Mouse (Mus musculus): ENCODE measurements around the gene Foxp2. TPM values are rescaled to one million over a fixed set of nuclear protein-coding genes. Genes with fewer than 3 reads are reported as not detected.

Foxp2 gene
- total RNA-seq, 2 experiments from 2014 or later: 9.9 to 15.2 TPM

DNA sequence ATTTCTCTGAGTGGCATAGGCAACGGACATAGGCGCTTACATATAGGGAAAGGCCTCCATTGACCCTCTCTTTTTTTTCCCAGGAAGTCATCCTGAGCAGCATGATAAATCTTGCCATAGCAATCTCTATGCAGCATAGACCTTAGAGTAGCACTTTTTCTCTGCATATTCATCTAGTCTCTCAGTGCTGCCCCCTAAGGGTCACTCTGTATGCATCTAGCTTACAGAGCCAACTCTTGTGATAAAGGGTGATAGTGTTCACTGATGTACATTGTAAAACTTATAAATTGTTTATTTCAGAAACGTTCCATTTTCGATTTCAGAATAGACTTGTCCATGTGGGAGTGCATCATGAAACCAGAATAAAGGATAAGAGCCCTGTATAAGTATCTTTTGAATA, 454.7 kb downstream of the Foxp2 start:
- DNase-seq (ENCODE audit: low spot score in 2 of 2): no peak

DNA sequence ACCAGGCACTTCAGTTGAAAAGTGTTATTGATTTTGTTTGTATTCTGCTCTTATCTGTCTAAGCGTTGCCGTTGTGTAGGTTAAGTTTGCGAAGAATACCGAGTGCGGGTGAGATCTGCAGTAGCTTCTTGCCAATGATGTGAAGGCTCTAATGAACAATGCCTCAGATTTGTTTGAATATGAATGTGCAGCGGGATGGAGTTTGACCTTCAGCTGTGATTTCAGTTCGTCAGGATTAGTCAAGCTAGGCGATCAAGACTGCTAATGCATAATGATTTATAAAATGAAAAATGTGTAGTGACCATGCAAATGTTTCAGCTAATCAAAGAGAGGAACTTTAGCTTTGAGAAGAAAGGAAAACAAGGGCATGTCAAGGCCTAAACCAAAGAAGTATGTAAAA, 469.1 kb downstream of the Foxp2 start:
- DNase-seq (ENCODE audit: low spot score in 2 of 2): no peak

DNA sequence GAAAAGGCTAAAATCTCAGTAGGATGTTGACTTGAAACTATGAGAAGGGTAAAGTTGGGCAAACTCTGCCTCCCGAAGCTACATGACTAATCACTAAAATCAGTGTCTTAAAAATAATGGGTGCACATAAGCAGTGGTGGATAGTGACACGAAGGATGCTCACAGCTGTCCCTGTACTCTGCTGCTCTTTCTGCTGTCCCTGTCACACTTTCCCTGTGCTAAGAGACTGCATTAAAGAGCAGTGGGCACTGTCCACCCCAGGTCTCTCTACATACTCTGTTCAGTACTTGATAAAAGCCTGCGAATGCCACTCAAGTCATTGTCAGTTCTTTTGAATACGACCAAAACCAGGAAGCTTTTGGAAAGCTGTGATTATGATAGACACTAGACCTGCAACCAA, 469.7 kb downstream of the Foxp2 start:
- DNase-seq (ENCODE audit: low spot score in 2 of 2): no peak

DNA sequence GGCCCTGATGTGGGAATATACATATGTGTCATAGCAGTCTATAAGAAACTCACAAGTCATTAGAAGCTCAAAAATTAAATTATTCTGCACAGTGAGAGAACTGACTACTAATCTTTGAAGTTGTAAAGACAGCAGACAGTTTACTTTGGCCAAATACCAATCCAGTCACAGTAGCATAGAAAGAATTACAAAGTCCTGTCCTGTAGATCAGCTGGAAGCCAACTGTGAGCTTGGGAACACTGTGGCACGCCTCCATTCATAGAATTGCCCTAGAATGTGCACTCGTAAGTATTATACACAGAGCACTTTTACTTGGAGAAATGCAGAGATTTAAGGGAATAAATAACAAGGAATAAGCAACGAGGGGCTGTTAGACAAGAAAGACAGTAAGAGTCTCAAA, 472.5 kb downstream of the Foxp2 start:
- DNase-seq (ENCODE audit: low spot score in 2 of 2): no peak

DNA sequence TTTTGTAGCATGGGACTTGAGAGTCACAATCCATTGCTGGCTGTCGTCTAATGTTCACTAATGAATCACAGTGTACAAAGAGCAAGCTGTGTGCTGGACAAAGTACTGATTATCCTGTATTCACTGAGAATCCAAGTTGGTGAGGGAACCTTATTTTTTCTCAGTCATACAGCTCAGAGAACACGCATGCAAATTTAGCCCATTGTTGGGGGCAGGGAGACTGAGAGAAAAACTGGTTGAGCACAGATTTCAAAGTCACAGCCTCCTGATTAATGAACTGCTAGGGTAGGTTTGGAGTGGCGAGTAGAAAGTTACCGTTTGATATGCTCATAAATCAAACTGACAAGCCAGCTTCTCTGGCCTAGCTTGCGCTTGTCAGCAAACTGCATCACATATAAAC, 477.1 kb downstream of the Foxp2 start:
- no peak for DNase-seq (ENCODE audit: low spot score in 2 of 2)

DNA sequence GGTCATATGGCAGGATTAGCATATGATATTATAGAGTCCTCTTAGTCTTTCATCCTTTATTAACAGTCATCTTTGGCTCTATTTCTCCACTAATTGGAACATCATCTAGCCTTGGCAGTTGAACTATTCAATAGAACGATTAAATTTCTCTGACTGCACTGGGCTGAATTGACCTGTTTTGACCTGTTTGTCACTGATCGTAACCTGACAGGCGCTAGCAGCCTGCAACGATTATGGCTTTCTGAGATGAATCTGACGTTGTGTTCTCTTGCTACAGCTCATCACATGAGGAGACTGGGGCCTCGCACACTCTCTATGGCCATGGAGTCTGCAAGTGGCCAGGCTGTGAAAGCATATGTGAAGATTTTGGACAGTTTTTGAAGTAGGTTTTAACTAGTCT, 495.3 kb downstream of the Foxp2 start:
- no peak for DNase-seq (ENCODE audit: low spot score in 2 of 2)

DNA sequence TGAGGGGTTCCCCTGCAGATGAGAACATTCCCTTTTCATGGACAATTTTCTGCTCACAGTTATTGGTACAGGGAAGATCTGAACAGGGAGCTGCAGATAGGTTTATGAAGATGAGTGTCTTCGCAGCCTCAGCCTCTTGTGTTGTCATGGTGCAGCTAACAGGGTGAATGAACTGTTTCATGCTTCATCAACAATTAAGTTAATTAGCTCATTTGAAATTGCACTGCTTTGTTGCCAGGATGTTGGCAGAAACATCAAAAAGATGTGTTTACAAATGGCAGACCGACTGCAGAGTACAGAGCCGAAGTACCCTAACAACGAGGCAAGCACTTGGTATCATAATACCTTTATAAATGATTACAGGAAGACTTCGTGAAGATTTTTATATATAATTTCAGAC, 496.3 kb downstream of the Foxp2 start:
- no peak for DNase-seq (ENCODE audit: low spot score in 2 of 2)

DNA sequence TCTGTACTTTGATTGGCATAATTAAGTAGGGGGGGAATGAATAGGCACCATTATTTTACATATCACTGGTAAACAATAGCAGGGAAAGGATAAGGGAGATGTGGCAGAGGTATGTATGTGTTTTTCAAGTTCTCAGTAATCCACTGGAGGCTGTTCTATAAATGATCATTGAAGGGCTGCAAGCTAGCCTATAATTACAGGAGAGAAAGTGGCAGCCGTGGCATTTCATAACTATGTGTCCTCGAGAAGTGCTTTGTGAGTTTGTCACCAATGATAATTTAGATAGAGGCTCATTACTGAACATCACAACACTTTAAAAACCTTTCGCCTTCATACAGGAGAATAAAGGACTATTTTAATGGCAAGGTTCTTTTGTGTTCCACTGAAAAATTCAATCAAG, 500.0 kb downstream of the Foxp2 start:
- no peak for DNase-seq (ENCODE audit: low spot score in 2 of 2)

DNA sequence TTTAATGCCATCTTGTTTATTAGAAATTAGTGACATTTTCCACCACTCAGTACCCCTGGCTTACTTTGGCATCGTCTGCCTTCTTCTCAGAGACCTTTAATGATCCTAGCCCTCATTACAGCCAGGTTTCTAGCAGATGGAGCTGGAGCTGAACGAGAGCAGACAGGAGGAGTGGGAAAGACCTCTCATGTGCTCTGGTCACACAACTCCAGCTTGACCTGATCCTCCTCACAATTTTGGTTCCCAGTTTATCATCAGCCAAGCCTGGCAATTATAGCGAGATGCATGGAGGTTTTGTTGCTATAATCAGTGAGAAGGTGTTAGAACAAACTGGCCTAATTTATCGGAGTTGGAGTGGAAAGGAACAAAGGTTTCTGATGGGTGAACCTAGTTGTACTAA, 500.9 kb downstream of the Foxp2 start:
- no peak for DNase-seq (ENCODE audit: low spot score in 2 of 2)

DNA sequence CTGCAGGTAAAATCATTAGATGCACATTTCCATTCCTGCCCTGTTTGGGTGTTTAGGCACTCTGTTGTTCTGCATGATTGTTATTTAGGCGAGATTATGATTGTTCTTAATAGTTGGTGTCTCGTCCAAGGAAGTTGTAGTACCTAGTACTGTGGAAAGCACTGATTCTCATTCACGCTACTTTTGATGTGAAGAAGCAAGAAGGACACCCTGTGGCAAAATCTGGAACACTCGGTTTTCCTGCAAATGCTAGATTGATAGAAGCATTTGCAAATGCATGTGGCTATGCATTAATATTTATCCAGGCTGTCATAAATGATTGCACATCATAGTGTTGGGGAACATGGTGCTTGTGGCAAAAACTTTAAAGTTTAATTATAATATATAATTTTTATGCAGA, 514.0 kb downstream of the Foxp2 start:
- DNase-seq (ENCODE audit: low spot score in 2 of 2): no peak

DNA sequence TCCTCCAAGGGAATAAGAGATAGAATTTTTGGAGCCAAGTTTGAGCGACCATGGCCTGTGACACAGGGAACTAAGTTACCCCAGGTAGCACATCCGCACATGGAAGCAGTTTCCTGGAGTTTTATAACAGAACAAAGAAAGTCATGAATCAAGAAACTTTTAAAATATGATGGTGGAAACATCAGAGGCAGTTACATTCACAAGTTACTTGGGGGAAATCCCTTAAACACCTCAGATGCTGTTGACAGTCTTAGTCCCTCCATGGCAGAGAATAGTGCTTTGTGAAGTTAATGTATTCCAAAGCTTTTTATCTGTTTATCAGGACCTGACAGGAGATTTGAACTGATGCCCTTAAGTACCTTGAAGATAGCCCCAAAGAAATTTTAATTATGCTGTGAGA, 558.6 kb downstream of the Foxp2 start:
- DNase-seq (ENCODE audit: low spot score in 2 of 2): no peak

DNA sequence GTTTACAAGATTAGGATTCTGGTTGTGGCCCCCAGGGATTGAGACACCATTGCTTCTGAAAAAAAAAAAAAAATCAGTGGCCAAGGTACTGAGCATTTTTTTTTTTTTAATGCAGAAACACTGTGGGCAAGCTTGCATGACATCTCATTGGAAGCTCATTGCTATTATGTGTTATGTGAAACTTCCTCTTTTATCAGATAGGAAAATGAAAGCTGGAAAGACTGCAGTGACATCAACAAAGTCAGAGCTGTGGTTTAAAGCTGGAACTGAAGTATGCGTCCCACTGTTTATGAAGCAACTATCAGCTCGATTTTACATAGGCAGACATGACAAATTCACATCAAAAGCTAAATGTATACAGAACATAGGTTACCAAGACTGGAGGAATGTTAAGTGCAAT, 562.2 kb downstream of the Foxp2 start:
- DNase-seq (ENCODE audit: low spot score in 2 of 2): no peak

DNA sequence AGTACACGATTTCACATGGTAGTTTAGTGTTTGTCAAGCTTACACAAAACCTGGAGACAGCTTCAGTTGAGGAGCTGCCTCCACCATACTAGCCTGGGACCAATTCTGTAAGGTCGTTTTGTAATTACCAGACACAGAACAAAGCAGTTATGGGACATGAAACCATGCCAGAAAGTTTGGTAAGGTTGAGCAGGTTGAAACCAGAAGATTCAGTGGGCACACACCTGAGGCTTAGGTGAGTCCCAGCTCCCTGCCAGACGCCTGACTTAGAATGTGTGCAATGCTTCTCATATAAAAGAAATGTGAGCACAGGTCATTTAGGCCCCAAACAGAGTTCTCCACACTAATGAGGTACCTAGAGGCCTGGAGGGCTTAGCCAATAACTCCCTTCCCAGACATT, 564.3 kb downstream of the Foxp2 start:
- no peak for DNase-seq (ENCODE audit: low spot score in 2 of 2)

DNA sequence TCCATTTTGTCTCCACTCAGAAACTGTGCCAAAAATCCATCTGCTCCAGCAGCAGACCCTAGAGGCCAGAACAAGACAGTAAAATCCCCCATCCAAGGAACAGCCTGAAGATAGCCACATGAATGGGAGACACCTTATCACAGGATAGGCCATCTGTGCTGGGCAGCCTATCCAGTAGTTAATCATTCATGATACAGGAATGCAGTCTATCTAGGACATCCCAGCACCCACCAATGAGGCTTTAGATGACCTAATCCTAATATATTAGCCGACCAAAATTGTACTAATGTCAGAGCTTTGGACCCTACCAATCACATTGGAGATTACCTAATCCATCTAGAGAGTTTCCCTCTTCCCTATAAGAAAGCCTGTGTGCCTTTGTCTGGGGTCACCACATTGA, 565.5 kb downstream of the Foxp2 start:
- no peak for DNase-seq (ENCODE audit: low spot score in 2 of 2)

DNA sequence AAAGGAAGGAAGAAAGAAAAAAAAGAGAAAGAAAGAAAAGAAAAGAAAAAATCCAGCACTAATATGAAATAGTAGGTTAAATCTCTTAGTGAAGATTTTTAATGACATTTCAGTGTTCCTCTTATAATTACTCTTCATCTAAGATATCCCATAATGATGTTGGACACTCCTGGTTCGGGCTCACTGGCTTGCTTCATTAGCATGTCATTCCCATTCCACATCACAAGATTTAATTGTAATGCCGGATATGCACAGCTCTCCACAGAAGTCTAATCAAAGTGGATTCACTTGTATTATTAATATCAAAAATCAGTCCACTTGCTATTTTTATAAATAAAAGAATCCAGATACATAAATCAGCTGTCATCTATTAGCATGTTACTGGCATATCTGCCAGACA, 585.8 kb downstream of the Foxp2 start:
- DNase-seq (ENCODE audit: low spot score in 2 of 2): no peak

Small RNA genes within 50 kb of the gene (microRNA-seq; reads per million reads assigned to microRNA genes)
- gene Gm25470: 0 reads per million in 2 experiments

Other genes starting within 250 kb of the Foxp2 start
- not detected for gene Ppp1r3a, start 146.1 kb upstream of the Foxp2 start, total RNA-seq (2021)

Data from left cerebral cortex, adult 18-20 months (tissue).